ENCODE assay signal across 27 mouse cellular contexts in genomic region chr5:34407366-34407918, GRCm38 (mm10). TPM values are rescaled to one million over a fixed set of nuclear protein-coding genes. Genes with fewer than 3 reads are reported as not detected.
A peak's percentile ranks its signal among the peaks of the same experiment; 100 is the strongest.
DNase-seq lines count a peak whose midpoint lies in the region; ATAC-seq lines count a peak whose summit lies in the region.
"Had no signal": no experiment of that assay in that cellular context is flagged by ENCODE, and none has a peak within 500 bp of the region (broad histone marks: within the 10 kb centered on the region; RNA-seq: fewer than 3 reads in every experiment).

No protein-coding gene starts in this region.

- no peaks in the 10 kb centered on the region for H3K9me3 ChIP-seq in forebrain, embryonic 14.5 days (replicated peaks; ENCODE audit: control insufficient read depth, low read length)
- H3K9me3 ChIP-seq: heart, embryonic 10.5 days; heart, embryonic 15.5 days; hindbrain, embryonic 12.5 days; intestine, embryonic 15.5 days; liver, embryonic 13.5 days had no signal

- no peaks in the 10 kb centered on the region for H3K36me3 ChIP-seq in forebrain, embryonic 14.5 days (ENCODE audit: control insufficient read depth, insufficient read depth, low read length)
- H3K36me3 ChIP-seq: heart, embryonic 10.5 days; heart, embryonic 15.5 days; hindbrain, embryonic 12.5 days; intestine, embryonic 15.5 days had no signal

- ATAC-seq in inflammation-experienced regulatory T-cells, adult 6 months: peak; percentile 58
- ATAC-seq in forebrain, embryonic 14.5 days: no peak
- ATAC-seq: intestine, embryonic 15.5 days; lung, postnatal 0 days had no signal

- H3K4me3 ChIP-seq in forebrain, embryonic 14.5 days (ENCODE audit: low read depth, low read length): no peak overlapping the region
- H3K4me3 ChIP-seq: erythroblast, embryonic 14.5 days; heart, embryonic 10.5 days; heart, embryonic 15.5 days; hindbrain, embryonic 12.5 days; intestine, embryonic 15.5 days; liver, embryonic 13.5 days had no signal

- WGBS in forebrain, embryonic 14.5 days: 88% methylated on average over 6 of the region's 6 CpGs

- DNase-seq in heart, adult 11 months: peak; percentile 54
- no peak for DNase-seq in heart, adult 18-20 months
- DNase-seq in CD4-positive helper T cell, adult 2 months (ENCODE audit: low read depth, low spot score): peak; percentile 48
- peak; percentile 32 for DNase-seq in thymus, postnatal 14 days
- no peak for DNase-seq in right cerebral cortex, postnatal 4 days
- no peak for DNase-seq in forebrain, embryonic 14.5 days (ENCODE audit: low spot score)
- no peak for DNase-seq in urinary bladder, adult 18-20 months (ENCODE audit: low spot score in 2 of 2)
- DNase-seq: adrenal gland, adult 2 months; adrenal gland, postnatal 36 days; cerebellum, adult 2 months; cerebellum, postnatal 14 days; gastrocnemius, postnatal 10 days; kidney, adult 8-10 months; kidney, postnatal 4 days; layer of hippocampus, postnatal 36 days; left cerebral cortex, postnatal 4 days; liver, embryonic 13.5 days; lung, adult 18-20 months; lung, postnatal 4 days had no signal

- H3K27ac ChIP-seq in forebrain, embryonic 14.5 days (ENCODE audit: low read depth, low read length): no peak overlapping the region
- H3K27ac ChIP-seq: heart, embryonic 10.5 days; heart, embryonic 15.5 days; hindbrain, embryonic 12.5 days; intestine, embryonic 15.5 days; kidney, postnatal 0 days; liver, embryonic 13.5 days had no signal

- no peaks in the 10 kb centered on the region for H3K27me3 ChIP-seq in forebrain, embryonic 14.5 days (replicated peaks; ENCODE audit: control insufficient read depth, insufficient read depth, low read length)
- H3K27me3 ChIP-seq: heart, embryonic 15.5 days; hindbrain, embryonic 12.5 days; intestine, embryonic 15.5 days; liver, embryonic 13.5 days had no signal

- no peaks in the 10 kb centered on the region; the same call in 1 of the 2 replicates for H3K4me1 ChIP-seq in forebrain, embryonic 14.5 days (ENCODE audit: control insufficient read depth, insufficient read depth, low read length)

- H3K9ac ChIP-seq in forebrain, embryonic 14.5 days (ENCODE audit: low read length): no peak overlapping the region
- H3K9ac ChIP-seq: heart, embryonic 15.5 days; hindbrain, embryonic 12.5 days; intestine, embryonic 15.5 days; liver, embryonic 13.5 days had no signal

- no peak overlapping the region for H3K4me2 ChIP-seq in forebrain, embryonic 14.5 days (ENCODE audit: low read length)
- H3K4me2 ChIP-seq: heart, embryonic 15.5 days; hindbrain, embryonic 12.5 days; intestine, embryonic 15.5 days; liver, embryonic 13.5 days had no signal

RNA-seq across cellular contexts. Expression of gene Fam193a, which starts 37.7 kb away (rescaled TPM):
- 10 to 100 TPM; 21.2 to 29.8 TPM for total RNA-seq in heart, adult 18-20 months (2021)
- 10 to 100 TPM; 10.8 to 19.8 (median 14.9) TPM for polyA plus RNA-seq in inflammation-experienced regulatory T-cells, adult 6 months (2017; shearing (Covaris generic))
- 16.4 and 16.9 TPM in 2 replicates for polyA plus RNA-seq in forebrain, embryonic 14.5 days (2014; fragmentation: Nextera tagmentation; extraction: Ambion mirVana)

Comparison
In these comparisons a context has a peak if more than half of its experiments do, and no peak if none do; other contexts are left out.
1. DNase-seq: peak in heart, adult 11 months (single experiment), CD4-positive helper T cell, adult 2 months (single experiment) and thymus, postnatal 14 days (single experiment); none in heart, adult 18-20 months (0 of 2), right cerebral cortex, postnatal 4 days (single experiment), forebrain, embryonic 14.5 days (single experiment) and urinary bladder, adult 18-20 months (0 of 2).